Mouse (Mus musculus) forebrain, embryonic 11.5 days (tissue): ENCODE results near the gene Ecd. TPM values are rescaled to one million over a fixed set of nuclear protein-coding genes. Genes with fewer than 3 reads are reported as not detected.

Experiments
- ATAC-seq: fragments of 200-750 bp; cut with Nextera tagmentation; replicated peaks from 2 replicates; pipeline ENCODE4 v1.8.0; 2017; ENCODE audit warnings: moderate TSS enrichment; ENCODE audit not compliant: low FRiP score
- DNase-seq: peaks from one replicate; pipeline ENCODE4 v3.0.0-alpha.2; 2017; ENCODE audit warnings: low spot score
- H3K27ac ChIP-seq: fragments of 300-500 bp; sonication (generic); 2 replicates; pipeline ENCODE4 v1.5.1; 2014; ENCODE audit warnings: low read depth, low read length
- H3K27me3 ChIP-seq: fragments of 300-500 bp; sonication (generic); 2 replicates; pipeline ENCODE4 v1.6.1; 2014; ENCODE audit warnings: mild to moderate bottlenecking, low read length, mixed read lengths; ENCODE audit not compliant: control insufficient read depth, insufficient read depth
- H3K36me3 ChIP-seq: fragments of 300-500 bp; sonication (generic); 2 replicates; pipeline ENCODE4 v1.6.1; 2014; ENCODE audit warnings: mild to moderate bottlenecking, low read length, moderate library complexity, mixed read lengths; ENCODE audit not compliant: control insufficient read depth, insufficient read depth
- H3K4me1 ChIP-seq: fragments of 300-500 bp; sonication (generic); replicated peaks from 2 replicates; pipeline ENCODE4 v1.6.1; 2014; ENCODE audit warnings: low read length, mixed read lengths; ENCODE audit not compliant: control insufficient read depth, insufficient read depth
- H3K4me2 ChIP-seq: fragments of 300-500 bp; sonication (generic); 2 replicates; pipeline ENCODE4 v1.6.1; 2014; ENCODE audit warnings: low read depth, mild to moderate bottlenecking, low read length, moderate library complexity, mixed read lengths; ENCODE audit not compliant: severe bottlenecking
- H3K4me3 ChIP-seq: fragments of 300-500 bp; sonication (generic); 2 replicates; pipeline ENCODE4 v1.5.1; 2014; ENCODE audit warnings: low read depth, low read length
- H3K9ac ChIP-seq: fragments of 300-500 bp; sonication (generic); 2 replicates; pipeline ENCODE4 v1.6.1; 2014; ENCODE audit warnings: low read length
- H3K9me3 ChIP-seq: fragments of 300-500 bp; sonication (generic); 2 replicates; pipeline ENCODE4 v1.6.1; 2016; ENCODE audit warnings: low read length, mixed read lengths; ENCODE audit not compliant: control insufficient read depth
- WGBS: fragments of 180-500 bp; shearing (Covaris S2); extraction: QIAGEN DNeasy Blood & Tissue Kit; methylation state at CpG from one replicate; pipeline ENCODE4 v1.1.7; 2014; 5-methylcytosine and 5-hydroxymethylcytosine counted together
- polyA plus RNA-seq: library from polyadenylated mRNA; unstranded; fragments of >200 nt; fragmentation: Nextera tagmentation; extraction: Ambion mirVana; gene quantifications from 2 replicates; pipeline ENCODE4 v1.2.1, GENCODE M21; 2014

Ecd gene
- polyA plus RNA-seq, 1 experiment from 2014 or later: 77.9 TPM

GRCm38 (mm10) chr14:20379087-20379640, 31.2 kb upstream of the Ecd start:
- WGBS: 92% methylated on average over 5 of the region's 5 CpGs
- DNase-seq: no peak
- H3K36me3 ChIP-seq: no peaks in the 10 kb centered on the region; the same call in 1 of the 2 replicates

GRCm38 (mm10) chr14:20378313-20379061, 30.6 kb upstream of the Ecd start:
- no peaks in the 10 kb centered on the region for H3K9me3 ChIP-seq
- no peak overlapping the region for H3K4me2 ChIP-seq
- ATAC-seq (0 out of 2 replicates have a peak, but pooled peaks have one; percentile 27), DNase-seq (peak; percentile 70)
- H3K4me1 ChIP-seq: no peaks in the 10 kb centered on the region
- WGBS: 42% methylated on average over 13 of the region's 13 CpGs
- H3K27ac ChIP-seq: no peak overlapping the region
- no peaks in the 10 kb centered on the region for H3K27me3 ChIP-seq
- H3K4me3 ChIP-seq: no peak overlapping the region
- no peak overlapping the region for H3K9ac ChIP-seq
- no peaks in the 10 kb centered on the region; the same call in 1 of the 2 replicates for H3K36me3 ChIP-seq

More at GRCm38 (mm10) chr14:20379087-20379640, 31.2 kb upstream of the Ecd start:
- Histone ChIP-seq H3K9ac (no peak overlapping the region), H3K4me3 (no peak overlapping the region), H3K4me2 (no peak overlapping the region), H3K9me3 (no peaks in the 10 kb centered on the region), H3K27me3 (no peaks in the 10 kb centered on the region), H3K27ac (no peak overlapping the region), H3K4me1 (no peaks in the 10 kb centered on the region)
- no peak for ATAC-seq

GRCm38 (mm10) chr14:20377112-20377521, 29.2 kb upstream of the Ecd start:
- WGBS: 93% methylated on average over 4 of the region's 4 CpGs
- ATAC-seq: no peak

GRCm38 (mm10) chr14:20371854-20372253, 23.9 kb upstream of the Ecd start:
- ATAC-seq: no peak
- no peak overlapping the region for H3K4me2 ChIP-seq
- no peak overlapping the region for H3K27ac ChIP-seq
- no peak for DNase-seq
- no peaks in the 10 kb centered on the region; the same call in 1 of the 2 replicates for H3K36me3 ChIP-seq
- no peaks in the 10 kb centered on the region for H3K27me3 ChIP-seq
- 78% methylated on average over 1 of the region's 1 CpGs for WGBS
- no peaks in the 10 kb centered on the region for H3K4me1 ChIP-seq
- no peak overlapping the region for H3K4me3 ChIP-seq
- no peaks in the 10 kb centered on the region for H3K9me3 ChIP-seq
- H3K9ac ChIP-seq: no peak overlapping the region

More at GRCm38 (mm10) chr14:20377112-20377521, 29.2 kb upstream of the Ecd start:
- Histone ChIP-seq H3K36me3 (no peaks in the 10 kb centered on the region), H3K4me3 (no peak overlapping the region), H3K9me3 (no peaks in the 10 kb centered on the region), H3K27me3 (no peaks in the 10 kb centered on the region), H3K4me1 (no peaks in the 10 kb centered on the region), H3K27ac (no peak overlapping the region), H3K9ac (no peak overlapping the region), H3K4me2 (no peak overlapping the region)
- DNase-seq: no peak

- Histone ChIP-seq H3K27me3 (no peaks in the 10 kb centered on the region), H3K36me3 (no peaks in the 10 kb centered on the region; the same call in 1 of the 2 replicates), H3K4me2 (no peak overlapping the region), H3K27ac (no peak overlapping the region), H3K9me3 (no peaks in the 10 kb centered on the region), H3K4me1 (no peaks in the 10 kb centered on the region), H3K9ac (no peak overlapping the region), H3K4me3 (no peak overlapping the region)
- no peak for ATAC-seq
- 84% methylated on average over 7 of the region's 7 CpGs for WGBS
- no peak for DNase-seq
Observed at GRCm38 (mm10) chr14:20370798-20371197, 22.9 kb upstream of the Ecd start.

GRCm38 (mm10) chr14:20368271-20368670, 20.4 kb upstream of the Ecd start:
- Histone ChIP-seq H3K9ac (no peak overlapping the region), H3K4me1 (no peaks in the 10 kb centered on the region), H3K27me3 (no peaks in the 10 kb centered on the region), H3K4me2 (no peak overlapping the region), H3K4me3 (no peak overlapping the region), H3K36me3 (no peaks in the 10 kb centered on the region; the same call in 1 of the 2 replicates), H3K27ac (no peak overlapping the region), H3K9me3 (no peaks in the 10 kb centered on the region)
- DNase-seq: no peak
- WGBS: 94% methylated on average over 3 of the region's 3 CpGs
- no peak for ATAC-seq

GRCm38 (mm10) chr14:20363230-20363629, 15.3 kb upstream of the Ecd start:
- Histone ChIP-seq H3K36me3 (no peaks in the 10 kb centered on the region; the same call in 1 of the 2 replicates), H3K27me3 (no peaks in the 10 kb centered on the region), H3K4me1 (no peaks in the 10 kb centered on the region), H3K9me3 (no peaks in the 10 kb centered on the region), H3K4me3 (no peak overlapping the region), H3K9ac (no peak overlapping the region), H3K4me2 (no peak overlapping the region), H3K27ac (no peak overlapping the region)
- ATAC-seq: no peak
- no peak for DNase-seq
- 89% methylated on average over 4 of the region's 4 CpGs for WGBS

- H3K4me3 ChIP-seq: peak overlapping the region; percentile 87
- no peak for DNase-seq
- H3K9me3 ChIP-seq: no peaks in the 10 kb centered on the region
- ATAC-seq: peak; percentile 22; the same call in 1 of the 2 replicates
- no peaks in the 10 kb centered on the region; the same call in 1 of the 2 replicates for H3K36me3 ChIP-seq
- peak overlapping the region; percentile 97 for H3K9ac ChIP-seq
- 7% methylated on average over 15 of the region's 15 CpGs for WGBS
- H3K4me2 ChIP-seq: peak overlapping the region; percentile 70
- no peak overlapping the region; the same call in 1 of the 2 replicates for H3K27ac ChIP-seq
- no peaks in the 10 kb centered on the region for H3K27me3 ChIP-seq
- peaks cover 2% of the 10 kb centered on the region; the same call in 1 of the 2 replicates for H3K4me1 ChIP-seq
Observed at GRCm38 (mm10) chr14:20347441-20347990, 405 bp downstream of the Ecd start.
